Mouse (Mus musculus) brain, embryonic 14.5 days (tissue): ENCODE measurements around the gene Trim46.

Source experiments
- CTCF ChIP-seq: fragments of 200-500 bp; IDR thresholded peaks from 2 replicates; pipeline ENCODE4 v1.5.1; 2012; ENCODE audit warnings: inconsistent platforms, mild to moderate bottlenecking, moderate library complexity, borderline replicate concordance; ENCODE audit not compliant: insufficient read depth, insufficient read length; ENCODE audit errors: extremely low read depth
- POLR2A ChIP-seq: fragments of 200-500 bp; IDR thresholded peaks from 2 replicates; pipeline ENCODE4 v1.6.1; 2012; ENCODE audit warnings: mild to moderate bottlenecking, inconsistent platforms, borderline replicate concordance; ENCODE audit not compliant: poor library complexity, insufficient read depth, insufficient read length, severe bottlenecking; ENCODE audit errors: extremely low read depth

GRCm38 (mm10) chr3:89247466-89247865 lies 1.4 kb upstream of the Trim46 start:
- TF ChIP-seq CTCF: no peak
- TF ChIP-seq POLR2A: no peak
